Mouse (Mus musculus) stomach, postnatal 0 days (tissue): Measurements from ENCODE around the gene Slc8a1. TPM values are rescaled to one million over a fixed set of nuclear protein-coding genes. Genes with fewer than 3 reads are reported as not detected.

Experiments used
- ATAC-seq: fragments of 200-750 bp; cut with Nextera tagmentation; 2 replicates; pipeline ENCODE4 v1.8.0; 2017; ENCODE audit not compliant: low FRiP score, low TSS enrichment
- DNase-seq: peaks from one replicate; pipeline ENCODE4 v3.0.0-alpha.2; 2016; ENCODE audit warnings: low spot score
- H3K27ac ChIP-seq: fragments of 300-500 bp; sonication (generic); replicated peaks from 2 replicates; pipeline ENCODE4 v1.5.1; 2014; ENCODE audit warnings: mild to moderate bottlenecking, control low read depth
- H3K27me3 ChIP-seq: fragments of 300-500 bp; sonication (generic); 2 replicates; pipeline ENCODE4 v1.6.1; 2014; ENCODE audit warnings: low read length; ENCODE audit not compliant: control insufficient read depth, insufficient read depth
- H3K36me3 ChIP-seq: fragments of 300-500 bp; sonication (generic); 2 replicates; pipeline ENCODE4 v1.6.1; 2014; ENCODE audit warnings: low read length, mixed read lengths; ENCODE audit not compliant: control insufficient read depth, insufficient read depth
- H3K4me1 ChIP-seq: fragments of 300-500 bp; sonication (generic); replicated peaks from 2 replicates; pipeline ENCODE4 v1.6.1; 2014; ENCODE audit warnings: antibody characterized with exemption; ENCODE audit not compliant: control insufficient read depth, insufficient read depth
- H3K4me2 ChIP-seq: fragments of 300-500 bp; sonication (generic); replicated peaks from 2 replicates; pipeline ENCODE4 v1.6.1; 2014; ENCODE audit warnings: low read depth, mild to moderate bottlenecking, control low read depth, moderate library complexity
- H3K4me3 ChIP-seq: fragments of 300-500 bp; sonication (generic); 2 replicates; pipeline ENCODE4 v1.5.1; 2014; ENCODE audit warnings: low read depth, low read length, control low read depth
- H3K9ac ChIP-seq: fragments of 300-500 bp; sonication (generic); 2 replicates; pipeline ENCODE4 v1.6.1; 2014; ENCODE audit warnings: mild to moderate bottlenecking, low read length, control low read depth, mixed read lengths
- H3K9me3 ChIP-seq: fragments of 300-500 bp; sonication (generic); 2 replicates; pipeline ENCODE4 v1.6.1; 2016; ENCODE audit warnings: low read length; ENCODE audit not compliant: control insufficient read depth
- CTCF ChIP-seq: IDR thresholded peaks from 2 replicates; pipeline ENCODE4 v1.5.1; 2016; ENCODE audit warnings: antibody characterized with exemption, low read depth, mild to moderate bottlenecking, moderate library complexity
- EP300 ChIP-seq: optimal IDR thresholded peaks from 2 replicates; pipeline ENCODE3; 2016; ENCODE audit warnings: antibody characterized with exemption
- WGBS: fragments of 180-500 bp; shearing (Covaris S2); extraction: QIAGEN DNeasy Blood & Tissue Kit; methylation state at CpG from one replicate; pipeline ENCODE4 v1.1.7; 2014; 5-methylcytosine and 5-hydroxymethylcytosine counted together
- polyA plus RNA-seq: library from polyadenylated mRNA; unstranded; fragments of >200 nt; fragmentation: Nextera tagmentation; extraction: Ambion mirVana; gene quantifications from 2 replicates; pipeline ENCODE4 v1.2.1, GENCODE M21; 2015

Gene Slc8a1
- polyA plus RNA-seq, 1 experiment from 2014 or later: 3.1 TPM

DNA sequence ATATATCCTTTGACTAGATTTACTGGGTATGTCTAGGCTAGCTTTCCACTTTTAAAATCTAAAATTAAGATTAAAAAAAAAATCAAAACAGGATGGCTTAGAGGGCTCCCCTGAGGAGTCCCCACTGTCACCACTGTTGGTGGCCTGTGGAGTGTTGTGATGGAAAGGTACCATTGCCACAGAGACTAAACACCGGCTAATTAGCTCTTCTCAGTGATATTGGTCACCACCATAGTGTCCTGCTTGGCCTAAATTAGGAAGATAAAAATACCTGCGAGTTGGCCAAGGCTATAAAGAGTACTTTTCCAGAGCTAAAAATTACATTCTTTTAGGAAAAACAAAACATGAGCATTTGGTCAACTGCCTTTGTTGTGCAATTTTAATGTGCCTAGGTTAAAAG is 352.1 kb downstream of the Slc8a1 start:
- no peaks in the 10 kb centered on the region for H3K4me1 ChIP-seq
- no peak for TF ChIP-seq EP300
- no peak for TF ChIP-seq CTCF
- H3K4me3 ChIP-seq: no peak overlapping the region
- H3K9ac ChIP-seq: no peak overlapping the region
- ATAC-seq (no peak), DNase-seq (no peak)
- no peaks in the 10 kb centered on the region for H3K9me3 ChIP-seq
- H3K27me3 ChIP-seq: no peaks in the 10 kb centered on the region
- no peak overlapping the region for H3K4me2 ChIP-seq
- H3K27ac ChIP-seq: no peak overlapping the region
- WGBS: 87% methylated on average over 2 of the region's 2 CpGs
- no peaks in the 10 kb centered on the region for H3K36me3 ChIP-seq

- WGBS: 82% methylated on average over 5 of the region's 5 CpGs
- H3K27me3 ChIP-seq: no peaks in the 10 kb centered on the region
- H3K9ac ChIP-seq: no peak overlapping the region
- no peak for ATAC-seq
- no peaks in the 10 kb centered on the region for H3K9me3 ChIP-seq
- H3K4me1 ChIP-seq: no peaks in the 10 kb centered on the region
- TF ChIP-seq EP300 (no peak), CTCF (no peak)
- H3K27ac ChIP-seq: no peak overlapping the region
- no peaks in the 10 kb centered on the region for H3K36me3 ChIP-seq
- no peak overlapping the region for H3K4me3 ChIP-seq
- no peak overlapping the region for H3K4me2 ChIP-seq
- no peak for DNase-seq
Observed at GRCm38 (mm10) chr17:81385476-81385875, 352.7 kb downstream of the Slc8a1 start.

DNA sequence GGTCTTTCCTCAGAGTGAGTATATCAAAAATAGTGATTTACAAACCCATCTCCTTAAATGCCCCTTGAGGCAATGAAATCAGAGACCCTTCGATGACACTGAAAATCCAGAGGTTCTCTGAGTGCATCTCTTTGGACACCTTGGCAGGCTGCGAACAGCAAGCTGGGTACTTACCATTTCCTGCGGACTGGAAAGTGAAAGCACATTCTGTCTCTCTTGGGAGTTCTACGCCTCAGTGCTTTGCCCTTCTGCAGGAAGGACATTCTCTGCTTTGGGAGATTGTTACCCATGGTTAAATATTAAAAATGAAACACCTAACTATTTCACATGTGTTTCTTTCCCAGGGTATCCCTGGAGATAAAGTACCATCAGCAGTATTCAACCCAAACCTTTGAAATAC is 354.7 kb downstream of the Slc8a1 start:
- Histone ChIP-seq H3K36me3 (no peaks in the 10 kb centered on the region), H3K4me3 (no peak overlapping the region), H3K4me1 (no peaks in the 10 kb centered on the region), H3K9me3 (no peaks in the 10 kb centered on the region), H3K4me2 (no peak overlapping the region), H3K27me3 (no peaks in the 10 kb centered on the region), H3K9ac (no peak overlapping the region), H3K27ac (no peak overlapping the region)
- ATAC-seq: no peak
- no peak for DNase-seq
- 91% methylated on average over 4 of the region's 4 CpGs for WGBS
- TF ChIP-seq CTCF: no peak
- no peak for TF ChIP-seq EP300

- H3K4me3 ChIP-seq: no peak overlapping the region
- WGBS: 69% methylated on average over 7 of the region's 7 CpGs
- no peak for DNase-seq
Observed at GRCm38 (mm10) chr17:81378436-81378835, 359.7 kb downstream of the Slc8a1 start.

GRCm38 (mm10) chr17:81377757-81378299 is 360.3 kb downstream of the Slc8a1 start:
- Histone ChIP-seq H3K27ac (no peak overlapping the region), H3K27me3 (no peaks in the 10 kb centered on the region), H3K4me2 (no peak overlapping the region), H3K4me1 (no peaks in the 10 kb centered on the region), H3K9me3 (no peaks in the 10 kb centered on the region), H3K4me3 (no peak overlapping the region), H3K9ac (no peak overlapping the region), H3K36me3 (no peaks in the 10 kb centered on the region)
- DNase-seq (no peak), ATAC-seq (no peak)
- 60% methylated on average over 5 of the region's 5 CpGs for WGBS
- TF ChIP-seq EP300 (no peak), CTCF (no peak)

More at GRCm38 (mm10) chr17:81378436-81378835, 359.7 kb downstream of the Slc8a1 start:
- Histone ChIP-seq H3K36me3 (no peaks in the 10 kb centered on the region), H3K9me3 (no peaks in the 10 kb centered on the region), H3K27ac (no peak overlapping the region), H3K4me2 (no peak overlapping the region), H3K27me3 (no peaks in the 10 kb centered on the region), H3K9ac (no peak overlapping the region), H3K4me1 (no peaks in the 10 kb centered on the region)
- no peak for TF ChIP-seq CTCF
- no peak for TF ChIP-seq EP300
- no peak for ATAC-seq

DNA sequence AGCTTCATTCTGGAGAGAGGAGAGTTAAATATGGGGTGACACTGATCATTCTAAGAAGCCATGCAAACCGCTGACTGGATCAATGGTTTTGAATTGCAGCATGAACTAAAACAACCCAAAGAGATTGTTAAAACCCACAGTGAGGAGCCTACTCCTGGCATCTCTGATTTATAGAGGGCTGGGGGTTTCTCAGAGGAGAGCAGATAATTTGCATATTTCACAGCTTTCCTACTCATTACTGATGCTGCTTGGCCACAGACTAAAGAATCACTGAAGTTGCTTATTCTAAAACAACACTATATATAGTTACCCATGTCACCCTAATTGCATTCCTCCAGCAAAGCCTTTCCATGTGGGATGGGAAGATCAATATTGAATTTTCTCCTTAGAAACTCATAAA is 361.0 kb downstream of the Slc8a1 start:
- DNase-seq (no peak), ATAC-seq (no peak)
- no peak overlapping the region for H3K4me3 ChIP-seq
- H3K27ac ChIP-seq: no peak overlapping the region
- H3K4me1 ChIP-seq: no peaks in the 10 kb centered on the region
- no peaks in the 10 kb centered on the region for H3K36me3 ChIP-seq
- no peak for TF ChIP-seq EP300
- no peak for TF ChIP-seq CTCF
- H3K9me3 ChIP-seq: no peaks in the 10 kb centered on the region
- 61% methylated on average over 1 of the region's 1 CpGs for WGBS
- no peaks in the 10 kb centered on the region for H3K27me3 ChIP-seq
- no peak overlapping the region for H3K9ac ChIP-seq
- H3K4me2 ChIP-seq: no peak overlapping the region
